28 mouse cellular contexts compared by ENCODE assay signal in the genomic region with DNA sequence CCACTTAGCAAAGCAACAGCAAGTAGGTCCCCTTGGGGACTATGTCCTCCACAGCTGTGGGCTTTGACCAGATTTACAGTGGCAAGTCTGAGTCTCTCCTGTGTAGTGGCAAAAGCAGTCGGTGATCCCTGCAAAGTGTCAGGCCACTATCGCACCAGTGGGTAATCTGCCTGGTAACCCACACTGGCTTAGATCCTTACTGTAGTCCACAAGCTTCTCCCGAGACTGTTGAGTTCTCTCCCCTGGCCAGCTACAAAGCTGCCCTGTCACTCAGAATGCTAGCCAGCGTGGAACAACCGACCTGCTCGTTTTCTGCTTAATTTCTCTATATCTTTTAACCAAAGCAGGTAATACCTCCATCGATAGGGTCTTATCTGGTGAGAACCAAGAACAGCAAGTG. TPM values are rescaled to one million over a fixed set of nuclear protein-coding genes. Genes with fewer than 3 reads are reported as not detected.
DNase-seq lines count a peak whose midpoint lies in the region; ATAC-seq and TF ChIP-seq lines count a peak whose summit lies in the region.
"Had no signal": no experiment of that assay in that cellular context is flagged by ENCODE, and none has a peak within 500 bp of the region (broad histone marks: within the 10 kb centered on the region; RNA-seq: fewer than 3 reads in every experiment).

No protein-coding gene starts in this region.

- H3K27ac ChIP-seq in hindbrain, embryonic 13.5 days, result peak overlapping the region; percentile 95; the same call in 1 of the 2 replicates
- H3K27ac ChIP-seq in hindbrain, embryonic 16.5 days (ENCODE audit: low read depth, low read length), result no peak overlapping the region
- H3K27ac ChIP-seq in midbrain, embryonic 11.5 days (ENCODE audit: low read depth, low read length), result no peak overlapping the region
- no peak overlapping the region for H3K27ac ChIP-seq in midbrain, embryonic 10.5 days (replicated peaks)
- no peak overlapping the region for H3K27ac ChIP-seq in limb, embryonic 10.5 days
- peak overlapping the region; percentile 93 for H3K27ac ChIP-seq in midbrain, postnatal 0 days (ENCODE audit: low read depth, low read length)
- H3K27ac ChIP-seq: embryonic facial prominence, embryonic 10.5 days; heart, adult 2 months; heart, embryonic 15.5 days; macrophage; stomach, postnatal 0 days had no signal

- H3K27me3 ChIP-seq in hindbrain, embryonic 13.5 days, result no peaks in the 10 kb centered on the region
- H3K27me3 ChIP-seq in hindbrain, embryonic 16.5 days (replicated peaks; ENCODE audit: control insufficient read depth, insufficient read depth, low read length), result no peaks in the 10 kb centered on the region
- H3K27me3 ChIP-seq in midbrain, embryonic 11.5 days (ENCODE audit: control insufficient read depth, insufficient read depth, low read length), result no peaks in the 10 kb centered on the region; the same call in 1 of the 2 replicates
- peaks cover 30% of the 10 kb centered on the region for H3K27me3 ChIP-seq in midbrain, embryonic 10.5 days (ENCODE audit: low read depth, poor library complexity, severe bottlenecking)
- peaks cover 32% of the 10 kb centered on the region for H3K27me3 ChIP-seq in limb, embryonic 10.5 days (ENCODE audit: low read depth, poor library complexity, severe bottlenecking)
- H3K27me3 ChIP-seq in midbrain, postnatal 0 days (ENCODE audit: insufficient read depth, low read length), result no peaks in the 10 kb centered on the region

- no peak overlapping the region for H3K9ac ChIP-seq in hindbrain, embryonic 13.5 days
- H3K9ac ChIP-seq in hindbrain, embryonic 16.5 days (ENCODE audit: low read depth, low read length), result no peak overlapping the region
- no peak overlapping the region for H3K9ac ChIP-seq in midbrain, embryonic 11.5 days (ENCODE audit: low read length)
- 0 out of 2 replicates have a peak overlapping the region, but pooled peaks have one; percentile 24 for H3K9ac ChIP-seq in midbrain, postnatal 0 days (replicated peaks; ENCODE audit: low read length, poor library complexity, severe bottlenecking)
- H3K9ac ChIP-seq: heart, embryonic 15.5 days had no signal

- H3K36me3 ChIP-seq in hindbrain, embryonic 13.5 days, result no peaks in the 10 kb centered on the region
- H3K36me3 ChIP-seq in hindbrain, embryonic 16.5 days (ENCODE audit: control insufficient read depth, insufficient read depth, low read length), result no peaks in the 10 kb centered on the region
- H3K36me3 ChIP-seq in midbrain, embryonic 11.5 days (ENCODE audit: control insufficient read depth, insufficient read depth, low read length), result no peaks in the 10 kb centered on the region
- no peaks in the 10 kb centered on the region for H3K36me3 ChIP-seq in midbrain, embryonic 10.5 days
- no peaks in the 10 kb centered on the region for H3K36me3 ChIP-seq in limb, embryonic 10.5 days
- no peaks in the 10 kb centered on the region for H3K36me3 ChIP-seq in midbrain, postnatal 0 days (ENCODE audit: insufficient read depth, low read length)
- H3K36me3 ChIP-seq: embryonic facial prominence, embryonic 10.5 days; G1E; heart, embryonic 15.5 days had no signal

- 77% methylated on average over 7 of the region's 7 CpGs for WGBS in hindbrain, embryonic 13.5 days
- 70% methylated on average over 7 of the region's 7 CpGs for WGBS in hindbrain, embryonic 16.5 days
- 83% methylated on average over 7 of the region's 7 CpGs for WGBS in midbrain, embryonic 11.5 days
- 86% methylated on average over 7 of the region's 7 CpGs for WGBS in midbrain, embryonic 10.5 days
- WGBS in limb, embryonic 10.5 days, result 85% methylated on average over 7 of the region's 7 CpGs
- 65% methylated on average over 7 of the region's 7 CpGs for WGBS in midbrain, postnatal 0 days

- peak; percentile 73 for DNase-seq in midbrain, embryonic 11.5 days (ENCODE audit: low spot score, missing footprints)
- no peak for DNase-seq in midbrain, embryonic 10.5 days (ENCODE audit: low spot score)
- peak; percentile 27 for DNase-seq in limb, embryonic 10.5 days (ENCODE audit: low spot score)
- no peak for DNase-seq in midbrain, postnatal 0 days (ENCODE audit: low spot score)
- no peak for DNase-seq in testis, postnatal 10 days (ENCODE audit: low spot score)
- DNase-seq in urinary bladder, adult 2 months (ENCODE audit: low spot score), result no peak
- DNase-seq: adrenal gland, postnatal 36 days; B cell, adult 2 months; cerebellum, adult 9-11 months; gastrocnemius, postnatal 25 days; heart, adult 2 months; kidney, adult 9 months; kidney, postnatal 4 days; layer of hippocampus, adult 9-11 months; left cerebral cortex, postnatal 4 days; right cerebral cortex, postnatal 14 days had no signal

- ATAC-seq in hindbrain, embryonic 13.5 days (ENCODE audit: low FRiP score), result no peak
- no peak for ATAC-seq in hindbrain, embryonic 16.5 days
- no peak for ATAC-seq in midbrain, embryonic 11.5 days (ENCODE audit: low FRiP score)
- ATAC-seq in midbrain, postnatal 0 days (ENCODE audit: low FRiP score), result no peak
- ATAC-seq: Patski had no signal

- H3K4me1 ChIP-seq in hindbrain, embryonic 13.5 days (replicated peaks), result peaks cover 55% of the 10 kb centered on the region
- peaks cover 19% of the 10 kb centered on the region for H3K4me1 ChIP-seq in hindbrain, embryonic 16.5 days (ENCODE audit: control insufficient read depth, insufficient read depth, low read depth, low read length)
- peaks cover 11% of the 10 kb centered on the region for H3K4me1 ChIP-seq in midbrain, embryonic 11.5 days (ENCODE audit: control insufficient read depth, insufficient read depth, low read length)
- H3K4me1 ChIP-seq in midbrain, embryonic 10.5 days, result peaks cover 26% of the 10 kb centered on the region
- H3K4me1 ChIP-seq in limb, embryonic 10.5 days, result peaks cover 15% of the 10 kb centered on the region
- peaks cover 11% of the 10 kb centered on the region; the same call in 1 of the 2 replicates for H3K4me1 ChIP-seq in midbrain, postnatal 0 days (ENCODE audit: insufficient read depth, low read length)

- TF ChIP-seq CTCF in midbrain, postnatal 0 days (IDR thresholded peaks at IDR 0.05), result no peak

- no peaks in the 10 kb centered on the region for H3K9me3 ChIP-seq in hindbrain, embryonic 13.5 days
- no peaks in the 10 kb centered on the region for H3K9me3 ChIP-seq in hindbrain, embryonic 16.5 days (ENCODE audit: control insufficient read depth, low read length)
- H3K9me3 ChIP-seq in midbrain, embryonic 11.5 days (ENCODE audit: control insufficient read depth, low read length), result no peaks in the 10 kb centered on the region
- no peaks in the 10 kb centered on the region for H3K9me3 ChIP-seq in midbrain, embryonic 10.5 days (replicated peaks)
- H3K9me3 ChIP-seq in limb, embryonic 10.5 days (replicated peaks), result no peaks in the 10 kb centered on the region
- H3K9me3 ChIP-seq in midbrain, postnatal 0 days (ENCODE audit: low read length), result no peaks in the 10 kb centered on the region
- H3K9me3 ChIP-seq: embryonic facial prominence, embryonic 10.5 days; G1E; heart, embryonic 15.5 days had no signal

- H3K4me2 ChIP-seq in hindbrain, embryonic 13.5 days, result no peak overlapping the region
- H3K4me2 ChIP-seq in hindbrain, embryonic 16.5 days (ENCODE audit: low read length), result no peak overlapping the region
- H3K4me2 ChIP-seq in midbrain, embryonic 11.5 days, result no peak overlapping the region
- H3K4me2 ChIP-seq in midbrain, postnatal 0 days (ENCODE audit: low read depth, low read length, poor library complexity, severe bottlenecking), result no peak overlapping the region
- H3K4me2 ChIP-seq: heart, embryonic 15.5 days had no signal

- no peak overlapping the region for H3K4me3 ChIP-seq in hindbrain, embryonic 13.5 days
- no peak overlapping the region for H3K4me3 ChIP-seq in hindbrain, embryonic 16.5 days (ENCODE audit: low read length)
- no peak overlapping the region for H3K4me3 ChIP-seq in midbrain, embryonic 11.5 days (ENCODE audit: low read depth, low read length)
- no peak overlapping the region for H3K4me3 ChIP-seq in midbrain, embryonic 10.5 days
- no peak overlapping the region for H3K4me3 ChIP-seq in limb, embryonic 10.5 days
- H3K4me3 ChIP-seq in midbrain, postnatal 0 days (ENCODE audit: low read depth, low read length), result no peak overlapping the region
- H3K4me3 ChIP-seq: embryonic facial prominence, embryonic 10.5 days; heart, adult 2 months; heart, embryonic 15.5 days had no signal

RNA-seq across cellular contexts. Expression of a gene that starts 39.7 kb away (rescaled TPM):
- not detected in 2 replicates for polyA plus RNA-seq in hindbrain, embryonic 13.5 days (2015; fragmentation: Nextera tagmentation; extraction: Ambion mirVana)
- polyA plus RNA-seq in hindbrain, embryonic 16.5 days (2015; fragmentation: Nextera tagmentation; extraction: Ambion mirVana), result not detected in 2 replicates
- polyA plus RNA-seq in midbrain, embryonic 11.5 days (2014; fragmentation: Nextera tagmentation; extraction: Ambion mirVana), result not detected in 2 replicates
- polyA plus RNA-seq in midbrain, embryonic 10.5 days (2016; fragmentation: Nextera tagmentation; extraction: Ambion mirVana), result 0.05 TPM in 1 of 2 replicates, not detected in the other
- not detected in 2 replicates for polyA plus RNA-seq in limb, embryonic 10.5 days (2016; fragmentation: Nextera tagmentation; extraction: Ambion mirVana)
- total RNA-seq in midbrain, postnatal 0 days (2014; rRNA removed), result 0.33 TPM in 1 of 2 replicates, not detected in the other
- polyA plus RNA-seq in midbrain, postnatal 0 days (2015; fragmentation: Nextera tagmentation; extraction: Ambion mirVana), result 0.04 TPM in 1 of 2 replicates, not detected in the other
- polyA plus RNA-seq in urinary bladder, adult 2 months (2012; rRNA removed), result 0.23 and 0.24 TPM in 2 replicates
- total RNA-seq: gastrocnemius, postnatal 25 days; heart, adult 2 months; left cerebral cortex, adult 8-10 months; left cerebral cortex, postnatal 4 days; liver, adult 2 months had no signal
- polyA plus RNA-seq: embryonic facial prominence, embryonic 10.5 days; intestine, embryonic 14.5 days; liver, embryonic 16.5 days; macrophage; Patski; stomach, postnatal 0 days had no signal

RNA-seq across cellular contexts. Expression of a gene that starts 44.9 kb away (rescaled TPM):
- polyA plus RNA-seq in hindbrain, embryonic 13.5 days (2015; fragmentation: Nextera tagmentation; extraction: Ambion mirVana), result 43.7 and 46.9 TPM in 2 replicates
- polyA plus RNA-seq in hindbrain, embryonic 16.5 days (2015; fragmentation: Nextera tagmentation; extraction: Ambion mirVana), result 45.6 and 49.9 TPM in 2 replicates
- 77.0 and 87.0 TPM in 2 replicates for polyA plus RNA-seq in midbrain, embryonic 11.5 days (2014; fragmentation: Nextera tagmentation; extraction: Ambion mirVana)
- polyA plus RNA-seq in midbrain, embryonic 10.5 days (2016; fragmentation: Nextera tagmentation; extraction: Ambion mirVana), result 94.7 and 107 TPM in 2 replicates
- polyA plus RNA-seq in limb, embryonic 10.5 days (2016; fragmentation: Nextera tagmentation; extraction: Ambion mirVana), result 115 and 121 TPM in 2 replicates
- 13.3 and 23.6 TPM in 2 replicates for total RNA-seq in midbrain, postnatal 0 days (2014; rRNA removed)
- 47.8 and 48.9 TPM in 2 replicates for polyA plus RNA-seq in midbrain, postnatal 0 days (2015; fragmentation: Nextera tagmentation; extraction: Ambion mirVana)
- 28.4 and 31.5 TPM in 2 replicates for polyA plus RNA-seq in urinary bladder, adult 2 months (2012; rRNA removed)

Comparison
In these comparisons a context has a peak if more than half of its experiments do, and no peak if none do; other contexts are left out.
1. H3K27ac ChIP-seq: peak in hindbrain, embryonic 13.5 days (single experiment) and midbrain, postnatal 0 days (single experiment); none in hindbrain, embryonic 16.5 days (single experiment), midbrain, embryonic 11.5 days (single experiment), midbrain, embryonic 10.5 days (single experiment) and limb, embryonic 10.5 days (single experiment).
2. DNase-seq: peak in midbrain, embryonic 11.5 days (single experiment) and limb, embryonic 10.5 days (single experiment); none in midbrain, embryonic 10.5 days (single experiment), midbrain, postnatal 0 days (single experiment), testis, postnatal 10 days (single experiment) and urinary bladder, adult 2 months (single experiment).